Comparison of ENCODE assay signal across 8 mouse cellular contexts in genomic region chr11:49824896-49825295, GRCm38 (mm10). TPM values are rescaled to one million over a fixed set of nuclear protein-coding genes. Genes with fewer than 3 reads are reported as not detected.
DNase-seq lines count a peak whose midpoint lies in the region; ATAC-seq and TF ChIP-seq lines count a peak whose summit lies in the region.

No protein-coding gene starts in this region.

- no peaks in the 10 kb centered on the region for H3K27me3 ChIP-seq in forebrain, postnatal 0 days (ENCODE audit: insufficient read depth, low read length)
- no peaks in the 10 kb centered on the region for H3K27me3 ChIP-seq in forebrain, embryonic 16.5 days (replicated peaks; ENCODE audit: control insufficient read depth, insufficient read depth, low read length)
- H3K27me3 ChIP-seq in thymus, adult 2 months (ENCODE audit: control insufficient read depth, insufficient read depth, low read length), result no peaks in the 10 kb centered on the region

- ATAC-seq in forebrain, postnatal 0 days, result no peak
- ATAC-seq in forebrain, embryonic 16.5 days, result no peak

- TF ChIP-seq CTCF in forebrain, postnatal 0 days (IDR thresholded peaks at IDR 0.05; ENCODE audit: low read depth), result peak; percentile 77
- peak; percentile 80 for TF ChIP-seq CTCF in bone marrow macrophage, adult 2 months (IDR thresholded peaks at IDR 0.05; ENCODE audit: low read depth, low read length)
- TF ChIP-seq CTCF in thymus, adult 2 months (IDR thresholded peaks at IDR 0.05; ENCODE audit: borderline replicate concordance, control insufficient read depth, extremely low read depth, insufficient read depth, low read length, poor library complexity), result peak; percentile 93

- DNase-seq in forebrain, postnatal 0 days, result no peak
- DNase-seq in CD4-positive helper T cell, adult 2 months (ENCODE audit: low read depth, low spot score), result peak; percentile 42
- DNase-seq in frontal cortex, postnatal 36 days (ENCODE audit: low spot score in 2 of 2), result peak; percentile 57 to 59
- DNase-seq in kidney, postnatal 36 days, result peak; percentile 59 to 87
- peak; percentile 78 for DNase-seq in naive thymus-derived CD4-positive, alpha-beta T cell, adult 2 months (ENCODE audit: low read depth)
- DNase-seq in thymus, adult 2 months, result peak; percentile 87

- peaks cover 40% of the 10 kb centered on the region for H3K36me3 ChIP-seq in forebrain, postnatal 0 days (ENCODE audit: insufficient read depth)
- H3K36me3 ChIP-seq in forebrain, embryonic 16.5 days (ENCODE audit: control insufficient read depth, insufficient read depth), result peaks cover 11% of the 10 kb centered on the region
- no peaks in the 10 kb centered on the region for H3K36me3 ChIP-seq in thymus, adult 2 months (ENCODE audit: control insufficient read depth, insufficient read depth, low read length)

- H3K27ac ChIP-seq in forebrain, postnatal 0 days (ENCODE audit: low read depth, low read length), result no peak overlapping the region
- no peak overlapping the region for H3K27ac ChIP-seq in forebrain, embryonic 16.5 days (ENCODE audit: low read length)
- H3K27ac ChIP-seq in bone marrow macrophage, adult 2 months (ENCODE audit: insufficient read depth, low read depth, low read length), result no peak overlapping the region
- H3K27ac ChIP-seq in thymus, adult 2 months (ENCODE audit: control insufficient read depth, insufficient read depth, low read length), result no peak overlapping the region

- no peak overlapping the region for H3K4me3 ChIP-seq in forebrain, postnatal 0 days (ENCODE audit: low read depth, low read length)
- no peak overlapping the region for H3K4me3 ChIP-seq in forebrain, embryonic 16.5 days (replicated peaks; ENCODE audit: low read length)
- H3K4me3 ChIP-seq in bone marrow macrophage, adult 2 months (ENCODE audit: insufficient read depth, low read length), result no peak overlapping the region
- H3K4me3 ChIP-seq in thymus, adult 2 months (ENCODE audit: control insufficient read depth, insufficient read depth, low read length), result no peak overlapping the region

- H3K4me1 ChIP-seq in forebrain, postnatal 0 days (ENCODE audit: insufficient read depth), result 0 out of 2 replicates have a peak, but pooled peaks cover 7% of the 10 kb centered on the region
- H3K4me1 ChIP-seq in forebrain, embryonic 16.5 days (replicated peaks; ENCODE audit: control insufficient read depth, insufficient read depth, low read length), result no peaks in the 10 kb centered on the region
- peaks cover 4% of the 10 kb centered on the region; the same call in 1 of the 2 replicates for H3K4me1 ChIP-seq in bone marrow macrophage, adult 2 months (ENCODE audit: control insufficient read depth, insufficient read depth, low read length)
- no peaks in the 10 kb centered on the region for H3K4me1 ChIP-seq in thymus, adult 2 months (replicated peaks; ENCODE audit: control insufficient read depth, insufficient read depth, low read length)

- 42% methylated on average over 2 of the region's 2 CpGs for WGBS in forebrain, postnatal 0 days
- WGBS in forebrain, embryonic 16.5 days, result 41% methylated on average over 2 of the region's 2 CpGs
- 38% methylated on average over 2 of the region's 2 CpGs for WGBS in thymus, adult 2 months

- H3K9me3 ChIP-seq in forebrain, postnatal 0 days (ENCODE audit: low read length), result no peaks in the 10 kb centered on the region
- H3K9me3 ChIP-seq in forebrain, embryonic 16.5 days (ENCODE audit: control insufficient read depth, low read length), result no peaks in the 10 kb centered on the region

- no peak overlapping the region for H3K4me2 ChIP-seq in forebrain, postnatal 0 days (ENCODE audit: low read depth)
- no peak overlapping the region for H3K4me2 ChIP-seq in forebrain, embryonic 16.5 days (ENCODE audit: low read length)

- no peak overlapping the region for H3K9ac ChIP-seq in forebrain, postnatal 0 days
- no peak overlapping the region for H3K9ac ChIP-seq in forebrain, embryonic 16.5 days (replicated peaks; ENCODE audit: low read depth, low read length)

- no peak for TF ChIP-seq POLR2A in bone marrow macrophage, adult 2 months (IDR thresholded peaks at IDR 0.05; ENCODE audit: borderline replicate concordance, low read depth, low read length)
- TF ChIP-seq POLR2A in thymus, adult 2 months (IDR thresholded peaks at IDR 0.05; ENCODE audit: control insufficient read depth, extremely low read depth, insufficient read depth, low read length, poor library complexity), result no peak

RNA-seq across cellular contexts. Expression of gene Mapk9, which starts 21.7 kb away (rescaled TPM):
- total RNA-seq in forebrain, postnatal 0 days (2014; rRNA removed), result 92.3 and 123 TPM in 2 replicates
- 41.5 and 55.6 TPM in 2 replicates for polyA plus RNA-seq in forebrain, postnatal 0 days (2015; fragmentation: Nextera tagmentation; extraction: Ambion mirVana)
- 45.7 and 48.5 TPM in 2 replicates for polyA plus RNA-seq in forebrain, embryonic 16.5 days (2015; fragmentation: Nextera tagmentation; extraction: Ambion mirVana)
- 38.6 and 42.8 TPM in 2 replicates for polyA plus RNA-seq in bone marrow macrophage, adult 2 months (2012; ENCODE audit: insufficient read depth, insufficient read length, missing spikeins)
- 30.1 and 34.9 TPM in 2 replicates for polyA plus RNA-seq in thymus, adult 2 months (2012; rRNA removed)

RNA-seq across cellular contexts. Expression of gene Gfpt2, which starts 30.9 kb away (rescaled TPM):
- total RNA-seq in forebrain, postnatal 0 days (2014; rRNA removed), result 5.0 and 5.5 TPM in 2 replicates
- 6.5 and 7.4 TPM in 2 replicates for polyA plus RNA-seq in forebrain, postnatal 0 days (2015; fragmentation: Nextera tagmentation; extraction: Ambion mirVana)
- polyA plus RNA-seq in forebrain, embryonic 16.5 days (2015; fragmentation: Nextera tagmentation; extraction: Ambion mirVana), result 13.3 and 16.6 TPM in 2 replicates
- polyA plus RNA-seq in bone marrow macrophage, adult 2 months (2012; ENCODE audit: insufficient read depth, insufficient read length, missing spikeins), result not detected in 2 replicates
- polyA plus RNA-seq in thymus, adult 2 months (2012; rRNA removed), result 2.8 and 4.4 TPM in 2 replicates
